Mouse (Mus musculus) MEL-GATA-1-ER (cell line): Measurements from ENCODE around the gene Mymx.

Experiments
- DNase-seq: peaks from one replicate; pipeline ENCODE4 v3.0.0-alpha.2; 2012; ENCODE audit warnings: low read depth; ENCODE audit errors: extremely low read depth

Gene Mymx

DNA sequence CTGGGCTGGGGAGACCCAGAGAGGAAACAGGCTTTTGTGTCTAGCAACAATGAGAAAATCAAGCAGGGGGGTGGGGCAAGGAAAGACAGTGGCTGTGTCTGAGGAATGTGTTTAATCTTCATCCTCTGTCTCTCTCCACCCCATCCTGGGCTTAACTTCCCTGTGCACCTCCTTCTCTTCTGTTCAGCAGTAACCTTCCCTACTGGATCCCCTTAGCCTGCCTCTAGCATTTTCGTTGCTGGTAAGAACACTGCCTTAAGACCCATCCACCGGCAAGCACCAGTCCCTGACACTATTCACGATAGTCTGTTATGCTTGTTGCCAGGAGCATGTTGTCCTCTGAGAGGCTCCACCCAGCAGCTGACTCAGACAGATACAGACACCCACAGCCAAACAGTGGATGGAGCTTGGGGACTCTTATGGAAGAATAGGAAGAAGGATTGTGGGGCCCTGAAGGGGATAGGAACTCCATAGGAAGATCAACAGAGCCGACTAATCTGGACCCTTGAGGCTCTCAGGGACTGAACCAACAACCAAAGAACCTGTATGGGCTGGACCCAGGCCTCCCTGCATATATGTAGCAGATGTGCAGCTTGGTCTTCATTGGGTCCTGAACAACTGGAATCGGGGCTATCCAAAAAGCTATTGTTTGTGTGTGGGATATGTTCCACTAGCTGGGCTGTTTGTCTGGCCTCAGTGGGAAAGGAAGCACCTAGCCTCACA lies 8.4 kb upstream of the Mymx start:
- no peak for DNase-seq

DNA sequence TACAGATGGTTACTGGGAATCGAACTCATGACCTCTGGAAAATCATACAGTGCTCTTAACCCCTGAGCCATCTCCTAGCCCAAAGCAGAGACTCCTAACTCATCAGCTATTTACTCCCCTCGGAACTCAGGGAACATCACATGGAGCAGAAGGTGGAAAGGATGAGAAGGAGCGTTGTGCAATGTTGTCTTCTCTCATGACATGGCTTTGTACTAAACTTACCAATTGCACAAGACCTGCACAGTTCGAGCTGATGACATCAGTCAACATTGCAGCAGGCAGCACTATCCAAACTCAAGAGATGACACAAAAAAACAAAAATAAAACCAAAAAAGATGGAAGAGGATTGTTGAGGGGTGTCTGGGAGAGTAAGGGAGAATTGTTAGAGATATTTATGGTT lies 6.5 kb upstream of the Mymx start:
- DNase-seq: no peak

- no peak for DNase-seq
Measured at GRCm38 (mm10) chr17:45606992-45607879, 5.3 kb upstream of the Mymx start.

DNA sequence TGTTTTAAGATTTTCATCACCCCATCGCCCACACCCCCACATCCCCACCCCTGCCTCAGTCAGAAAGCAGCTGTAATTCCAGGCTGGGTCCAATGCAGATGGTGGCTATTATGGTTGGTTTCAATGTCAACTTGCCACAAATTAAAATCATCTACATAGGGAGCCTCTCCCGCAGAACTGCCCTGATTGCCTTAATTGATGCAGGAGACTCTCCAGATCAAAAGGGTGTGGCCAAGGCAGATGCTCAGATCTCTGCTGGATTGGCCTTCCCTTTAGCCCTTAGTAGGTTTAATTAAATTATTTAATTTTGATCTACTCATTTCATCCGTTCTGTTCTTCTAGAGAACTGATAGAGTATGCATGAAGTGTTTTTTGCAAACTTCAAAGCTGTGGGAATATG lies 1.1 kb upstream of the Mymx start:
- DNase-seq: no peak

DNA sequence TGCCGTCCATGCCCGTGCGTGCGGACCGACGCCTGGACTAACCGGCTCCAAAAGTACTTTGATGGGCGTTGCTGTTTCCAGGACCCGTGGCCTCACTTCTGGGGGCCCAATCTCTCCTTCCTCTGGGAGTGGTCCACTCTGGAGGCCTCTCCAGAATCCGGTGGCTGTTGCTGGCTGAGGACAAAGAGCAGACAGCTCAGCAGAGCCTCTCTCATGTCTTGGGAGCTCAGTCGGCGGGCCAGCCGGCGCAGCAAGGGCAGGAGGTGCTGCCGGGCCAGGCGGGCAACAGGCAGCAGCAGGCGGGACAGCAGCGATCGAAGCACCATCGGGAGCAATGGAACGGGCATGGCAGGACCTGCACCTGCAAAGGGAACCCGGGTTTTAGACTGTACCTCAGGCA lies 577 bp downstream of the Mymx start:
- DNase-seq: no peak

DNA sequence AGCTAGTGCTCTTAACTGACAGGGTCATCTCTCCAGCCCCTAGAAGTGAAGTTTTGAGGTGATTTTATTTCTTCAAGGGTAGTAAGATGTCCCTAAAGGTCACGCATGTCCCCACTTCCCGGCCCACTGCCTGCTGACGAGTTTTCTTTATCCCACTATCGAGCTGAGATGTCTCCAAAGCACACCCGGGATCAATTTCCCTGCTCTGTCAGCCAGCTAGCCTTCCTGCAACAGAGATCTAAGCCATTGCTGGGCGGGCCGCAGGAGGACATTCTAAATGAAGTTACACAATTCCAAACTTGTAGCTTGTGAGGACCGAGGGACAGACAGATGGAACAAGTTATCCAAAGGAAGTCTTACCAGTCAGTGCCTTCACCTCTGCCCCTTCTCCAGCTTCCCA lies 1.6 kb downstream of the Mymx start:
- no peak for DNase-seq

DNA sequence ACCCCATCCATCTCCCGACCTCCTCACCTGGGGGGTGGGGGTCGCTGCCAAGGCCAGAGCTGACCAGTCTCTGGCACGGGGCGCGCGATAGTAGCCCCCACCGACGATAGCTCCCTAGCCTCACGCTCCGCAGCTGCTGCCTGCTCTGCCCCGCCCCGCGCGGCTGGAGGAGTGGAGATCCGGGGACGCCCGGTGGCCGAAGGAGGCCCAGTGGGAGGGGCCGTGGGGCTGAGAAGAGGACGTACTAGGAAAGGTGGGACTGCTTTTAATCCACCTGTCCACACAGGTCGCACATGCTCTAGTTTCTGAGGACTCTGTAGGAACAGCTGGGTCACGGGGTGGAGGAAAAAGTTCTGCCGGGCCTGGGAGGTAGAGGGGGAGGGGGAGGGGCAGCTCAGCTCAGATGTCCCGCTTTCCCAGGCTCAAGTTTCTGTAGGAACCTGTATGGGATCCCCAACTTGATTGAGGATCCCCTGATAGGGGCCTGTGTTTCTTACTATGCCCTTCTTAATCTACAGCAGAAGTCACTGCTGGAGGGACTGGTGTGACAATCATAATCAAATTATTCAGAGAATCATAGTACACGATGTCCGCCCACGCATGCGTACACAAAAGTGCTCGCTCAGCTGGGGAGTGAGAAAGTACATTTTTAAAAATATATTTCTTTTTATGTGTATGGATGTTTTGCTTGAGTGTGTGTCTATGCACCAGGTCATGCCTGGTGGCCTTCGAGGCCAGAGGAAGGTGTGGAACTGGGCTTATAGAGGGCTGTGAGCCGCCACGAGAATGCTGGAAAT lies 2.3 kb downstream of the Mymx start, which contains the start of gene Slc29a1:
Slc29a1 (minus strand) TSS at position 161 of the 797 bp plus-strand sequence.
- no peak for DNase-seq

DNA sequence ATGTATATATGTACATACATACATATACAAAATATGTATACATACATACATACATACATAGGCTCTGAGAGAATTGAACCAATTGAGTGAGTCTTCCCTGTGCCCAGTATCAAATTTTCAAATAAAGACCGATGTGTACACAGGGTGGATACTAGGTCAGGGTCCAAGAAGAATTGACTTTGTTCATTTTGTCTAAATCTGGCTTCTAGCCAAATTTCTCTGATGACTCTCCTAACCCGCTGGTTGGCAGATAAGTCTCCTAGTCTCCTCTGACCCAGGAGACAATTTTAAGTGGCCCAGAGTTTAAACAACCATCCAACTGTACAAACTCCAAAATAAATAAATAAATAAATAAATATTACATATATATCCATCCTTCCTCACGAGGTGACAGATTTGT lies 3.0 kb downstream of the Mymx start:
- no peak for DNase-seq

DNA sequence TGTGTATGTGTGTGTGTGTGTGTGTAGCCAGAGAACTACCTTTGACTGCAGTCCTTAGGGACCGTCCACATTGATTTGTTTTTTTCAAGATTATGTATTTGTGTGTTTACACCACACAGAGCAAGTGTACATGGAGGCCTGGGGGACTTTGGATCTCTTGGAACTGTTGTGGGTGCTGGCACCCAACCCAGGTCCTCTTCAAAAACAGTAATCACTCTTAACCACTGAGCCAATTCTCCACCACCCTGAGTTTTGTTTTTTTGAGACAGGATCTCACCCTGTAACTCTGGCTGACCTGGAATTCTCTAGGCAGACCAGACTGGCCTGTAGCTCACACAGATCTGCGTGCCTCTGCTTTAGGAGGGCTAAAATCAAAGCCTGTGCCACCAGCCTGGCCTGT lies 3.5 kb downstream of the Mymx start:
- no peak for DNase-seq

DNA sequence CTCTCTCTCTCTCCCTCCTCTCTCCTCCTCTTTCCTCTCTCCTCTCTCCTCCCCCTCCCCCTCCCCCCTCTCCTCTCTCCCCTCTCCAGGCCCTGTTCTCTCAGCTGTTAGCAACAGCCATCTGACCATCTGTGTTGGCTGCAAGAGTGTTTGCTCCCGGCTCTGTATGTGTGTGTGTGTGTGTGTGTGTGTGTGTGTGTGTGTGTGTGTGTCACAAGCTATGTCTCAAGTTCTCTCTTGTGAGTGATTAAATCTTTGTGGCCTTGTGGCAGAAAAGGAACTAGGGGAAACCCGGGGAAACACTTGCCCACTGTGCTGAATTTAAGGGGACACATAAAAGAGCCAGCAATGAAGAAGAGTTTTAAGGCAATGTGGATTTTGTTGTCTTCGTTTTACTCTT lies 4.1 kb downstream of the Mymx start:
- DNase-seq: peak; percentile 58

DNA sequence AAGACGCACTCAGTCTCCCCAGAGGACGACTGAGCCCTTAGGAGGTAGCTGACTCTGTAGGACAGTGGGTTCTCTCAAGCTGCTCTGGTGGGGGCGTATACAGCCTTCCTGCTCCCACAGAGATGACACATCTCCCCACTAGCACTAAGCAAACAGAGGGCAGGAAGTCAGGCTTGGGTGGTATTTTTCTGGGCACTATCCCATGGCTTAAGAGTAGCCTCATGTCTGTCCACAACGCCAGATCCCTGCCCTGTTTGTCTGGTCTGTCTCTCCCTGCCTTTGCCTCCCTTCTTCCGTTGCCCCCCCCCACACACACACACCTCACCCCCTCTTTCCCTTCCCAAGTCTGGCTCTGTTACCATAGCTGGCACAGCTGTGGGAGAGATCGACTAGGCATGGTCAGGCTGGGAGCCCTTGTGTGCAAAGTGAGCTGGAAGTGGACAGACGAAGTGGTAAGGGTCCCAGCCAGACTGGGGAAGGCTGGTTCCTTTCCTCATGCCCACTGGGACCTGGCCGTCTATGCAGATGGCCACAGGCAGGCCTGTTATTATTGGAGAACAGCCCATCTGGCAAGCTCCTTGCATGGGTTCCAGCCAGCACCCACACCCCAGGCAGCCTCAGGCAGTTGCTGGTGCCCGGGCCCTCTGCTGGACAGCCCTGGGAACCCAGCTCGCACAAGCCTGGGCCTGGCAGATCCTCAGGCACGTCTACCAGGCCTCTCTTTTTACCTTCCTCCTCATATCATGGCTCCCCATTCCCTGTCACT lies 5.1 kb downstream of the Mymx start:
- no peak for DNase-seq

GRCm38 (mm10) chr17:45595736-45596390 lies 6.0 kb downstream of the Mymx start:
- no peak for DNase-seq

- no peak for DNase-seq
Measured at GRCm38 (mm10) chr17:45594881-45595735, 6.8 kb downstream of the Mymx start.

DNA sequence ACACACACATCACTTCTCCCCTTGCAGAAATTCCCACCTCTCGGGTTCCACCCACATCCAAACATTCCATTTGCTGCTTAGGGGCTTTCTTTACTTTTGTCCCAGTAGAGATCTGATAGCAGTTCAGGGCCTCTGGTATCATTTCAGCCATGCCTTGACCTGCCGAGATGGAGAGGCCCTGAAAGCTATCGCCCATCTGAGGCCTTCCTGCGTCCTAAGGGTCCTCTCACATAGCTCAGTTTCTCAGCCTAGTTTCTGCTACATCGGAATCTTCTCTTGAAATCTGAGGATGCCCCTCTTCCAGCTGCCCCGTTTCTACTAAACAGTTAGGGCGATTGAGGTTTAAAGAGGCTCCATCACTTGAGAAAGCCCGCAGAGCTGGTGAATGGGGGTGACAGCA lies 7.7 kb downstream of the Mymx start:
- no peak for DNase-seq

DNA sequence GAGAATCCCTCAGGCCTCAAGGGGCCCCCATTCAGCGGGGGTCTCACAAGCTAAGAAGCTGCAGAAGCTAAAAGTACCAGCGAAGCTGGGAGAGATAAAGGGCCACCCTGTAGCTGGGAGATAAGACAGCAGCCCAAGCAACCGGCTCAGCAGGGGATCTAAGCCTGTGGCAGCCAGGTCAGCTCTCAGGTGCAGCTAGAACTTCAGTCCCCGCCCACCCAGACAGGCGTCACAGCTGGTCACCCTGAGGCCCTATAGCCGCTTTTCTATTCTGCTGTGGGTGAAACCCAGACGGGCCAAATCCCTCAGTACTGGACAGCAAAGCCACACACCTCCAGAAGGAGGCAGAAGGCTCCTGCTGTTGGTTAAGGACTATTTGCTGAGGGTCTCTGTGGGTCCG lies 8.4 kb downstream of the Mymx start:
- no peak for DNase-seq

DNA sequence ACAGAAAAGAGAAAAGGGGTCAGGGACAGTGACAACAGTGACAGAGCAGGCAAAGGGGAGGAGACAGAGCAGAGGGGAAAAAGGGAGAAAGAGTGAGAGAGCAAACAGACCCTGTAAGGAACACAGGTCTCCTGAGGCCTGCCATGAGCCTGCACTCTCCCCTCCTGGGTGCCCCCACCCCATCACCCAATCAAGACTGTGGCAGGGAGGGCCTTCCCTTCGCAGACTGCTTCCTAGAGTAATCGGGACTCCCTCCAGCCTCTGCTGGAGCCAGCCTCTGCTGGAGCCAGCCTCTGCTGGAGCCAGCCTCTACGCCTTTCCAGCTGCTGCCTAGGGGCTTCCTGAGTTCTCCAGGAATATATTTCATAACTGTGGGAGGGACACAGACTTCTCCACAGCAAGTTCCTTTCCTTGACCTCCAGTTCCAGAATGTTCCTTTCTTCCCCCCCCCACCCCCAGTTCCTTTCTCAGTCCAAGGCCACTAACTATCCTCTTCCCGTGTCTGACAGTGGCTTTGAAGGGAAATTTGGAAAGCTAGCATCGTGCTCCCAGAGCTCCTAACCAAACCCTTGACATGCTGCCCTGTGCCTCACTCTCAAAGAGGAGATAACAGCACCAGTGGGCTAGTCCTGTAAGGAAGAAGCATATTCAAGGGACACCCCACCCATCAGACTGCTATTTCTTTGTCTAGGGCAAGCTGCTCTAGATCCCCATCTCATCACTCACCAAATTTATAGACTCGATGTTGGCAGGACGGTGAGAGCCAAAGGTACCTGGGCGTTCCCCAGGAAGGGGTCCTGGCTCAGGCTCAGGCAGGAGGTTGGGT lies 9.1 kb downstream of the Mymx start:
- DNase-seq: no peak

- DNase-seq: no peak
Measured at GRCm38 (mm10) chr17:45591701-45592605, 9.9 kb downstream of the Mymx start.

DNA sequence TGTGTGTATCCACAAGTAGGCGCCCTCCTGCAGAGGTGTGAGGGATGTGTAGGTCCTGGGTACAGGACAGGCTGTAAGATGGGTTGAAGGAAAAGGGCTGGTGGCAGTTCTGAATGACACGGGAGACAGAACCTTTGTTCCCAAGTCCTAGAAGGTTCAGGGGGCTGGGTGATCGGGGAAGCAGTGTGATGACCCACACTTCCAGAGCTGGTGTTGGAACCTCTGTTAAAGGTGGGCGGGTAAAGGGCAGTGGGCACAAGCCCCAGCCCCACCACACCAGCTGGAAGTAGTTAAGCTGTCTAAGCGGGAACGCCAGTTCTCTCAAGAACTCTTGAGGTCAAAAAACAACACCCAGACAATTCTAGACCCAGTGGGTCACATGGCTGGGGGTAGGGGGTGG lies 11.5 kb downstream of the Mymx start:
- no peak for DNase-seq
